ENCODE assay signal across 19 mouse cellular contexts in genomic region chr8:110944276-110944876, GRCm38 (mm10). TPM values are rescaled to one million over a fixed set of nuclear protein-coding genes. Genes with fewer than 3 reads are reported as not detected.
DNase-seq lines count a peak whose midpoint lies in the region; ATAC-seq lines count a peak whose summit lies in the region.
"Had no signal": no experiment of that assay in that cellular context is flagged by ENCODE, and none has a peak within 500 bp of the region (broad histone marks: within the 10 kb centered on the region; RNA-seq: fewer than 3 reads in every experiment).

No protein-coding gene starts in this region.

- no peak overlapping the region for H3K4me3 ChIP-seq in hindbrain, embryonic 15.5 days
- H3K4me3 ChIP-seq in hindbrain, embryonic 10.5 days: no peak overlapping the region
- H3K4me3 ChIP-seq in brown adipose tissue, adult 24 weeks (ENCODE audit: insufficient read depth, low read depth, low read length): no peak overlapping the region
- H3K4me3 ChIP-seq in heart, embryonic 16.5 days (ENCODE audit: low read length): no peak overlapping the region
- H3K4me3 ChIP-seq: left cerebral cortex, adult 2 months; limb, embryonic 12.5 days; midbrain, embryonic 10.5 days; stomach, embryonic 15.5 days had no signal

- no peak for ATAC-seq in hindbrain, embryonic 15.5 days (ENCODE audit: low FRiP score, low read depth)
- no peak for ATAC-seq in heart, embryonic 16.5 days (replicated peaks; ENCODE audit: extremely low read depth, insufficient read depth, low FRiP score)
- ATAC-seq: forebrain, embryonic 14.5 days; lung, postnatal 0 days; Patski had no signal

- intact Hi-C loops in left cerebral cortex, postnatal 25 days (cut with DNase I): no loop called here

- 0 out of 2 replicates have a peak overlapping the region, but pooled peaks have one; percentile 17 for H3K9ac ChIP-seq in hindbrain, embryonic 15.5 days
- H3K9ac ChIP-seq in heart, embryonic 16.5 days (ENCODE audit: low read length): no peak overlapping the region
- H3K9ac ChIP-seq: limb, embryonic 12.5 days; liver, embryonic 14.5 days; stomach, embryonic 15.5 days had no signal

- no peaks in the 10 kb centered on the region for H3K9me3 ChIP-seq in hindbrain, embryonic 15.5 days
- H3K9me3 ChIP-seq in hindbrain, embryonic 10.5 days: no peaks in the 10 kb centered on the region
- no peaks in the 10 kb centered on the region for H3K9me3 ChIP-seq in heart, embryonic 16.5 days (replicated peaks; ENCODE audit: control insufficient read depth, low read length)
- H3K9me3 ChIP-seq: limb, embryonic 12.5 days; midbrain, embryonic 10.5 days; stomach, embryonic 15.5 days had no signal

- H3K4me1 ChIP-seq in hindbrain, embryonic 15.5 days (replicated peaks): peaks cover 7% of the 10 kb centered on the region; the same call in 1 of the 2 replicates
- H3K4me1 ChIP-seq in hindbrain, embryonic 10.5 days (replicated peaks): peaks cover 16% of the 10 kb centered on the region
- H3K4me1 ChIP-seq in brown adipose tissue, adult 24 weeks (ENCODE audit: control insufficient read depth, insufficient read depth, insufficient read length, low read length): peaks cover 23% of the 10 kb centered on the region
- H3K4me1 ChIP-seq in heart, embryonic 16.5 days (ENCODE audit: control insufficient read depth, insufficient read depth, low read length): peaks cover 50% of the 10 kb centered on the region
- H3K4me1 ChIP-seq: stomach, embryonic 15.5 days had no signal

- H3K27ac ChIP-seq in hindbrain, embryonic 15.5 days (replicated peaks): no peak overlapping the region
- H3K27ac ChIP-seq in hindbrain, embryonic 10.5 days: no peak overlapping the region
- peak overlapping the region; percentile 17 for H3K27ac ChIP-seq in brown adipose tissue, adult 24 weeks (replicated peaks; ENCODE audit: low read depth, low read length)
- H3K27ac ChIP-seq in heart, embryonic 16.5 days (ENCODE audit: low read length): peak overlapping the region; percentile 17
- H3K27ac ChIP-seq: left cerebral cortex, adult 2 months; limb, embryonic 12.5 days; liver, embryonic 14.5 days; midbrain, embryonic 10.5 days; stomach, embryonic 15.5 days had no signal

- H3K36me3 ChIP-seq in hindbrain, embryonic 15.5 days: no peaks in the 10 kb centered on the region
- H3K36me3 ChIP-seq in hindbrain, embryonic 10.5 days: 0 out of 2 replicates have a peak, but pooled peaks cover 3% of the 10 kb centered on the region
- no peaks in the 10 kb centered on the region for H3K36me3 ChIP-seq in heart, embryonic 16.5 days (ENCODE audit: control insufficient read depth, insufficient read depth)
- no peaks in the 10 kb centered on the region for H3K36me3 ChIP-seq in splenic B cell, adult 2 months (ENCODE audit: control insufficient read depth, insufficient read depth, low read length, poor library complexity, severe bottlenecking)
- H3K36me3 ChIP-seq: stomach, embryonic 15.5 days had no signal

- WGBS in hindbrain, embryonic 15.5 days: 89% methylated on average over 7 of the region's 7 CpGs
- 90% methylated on average over 7 of the region's 7 CpGs for WGBS in hindbrain, embryonic 10.5 days
- WGBS in heart, embryonic 16.5 days: 59% methylated on average over 7 of the region's 7 CpGs

- H3K4me2 ChIP-seq in hindbrain, embryonic 15.5 days: no peak overlapping the region
- H3K4me2 ChIP-seq in heart, embryonic 16.5 days (ENCODE audit: low read depth, low read length): no peak overlapping the region
- H3K4me2 ChIP-seq: limb, embryonic 12.5 days; stomach, embryonic 15.5 days had no signal

- DNase-seq in hindbrain, embryonic 10.5 days (ENCODE audit: low spot score): no peak
- peak; percentile 26 for DNase-seq in splenic B cell, adult 2 months (ENCODE audit: low read depth, low spot score)
- DNase-seq in T-cell, adult 2 months (ENCODE audit: low spot score): no peak
- DNase-seq in left cerebral cortex, postnatal 25 days (ENCODE audit: low spot score in 2 of 2): no peak
- DNase-seq: cerebellum, adult 2 months; gastrocnemius, postnatal 25 days; kidney, adult 8-10 months; kidney, postnatal 4 days had no signal

- H3K27me3 ChIP-seq in hindbrain, embryonic 15.5 days: no peaks in the 10 kb centered on the region
- no peaks in the 10 kb centered on the region for H3K27me3 ChIP-seq in hindbrain, embryonic 10.5 days (ENCODE audit: insufficient read depth, poor library complexity, severe bottlenecking)
- no peaks in the 10 kb centered on the region for H3K27me3 ChIP-seq in heart, embryonic 16.5 days (ENCODE audit: control insufficient read depth, insufficient read depth, low read length)
- H3K27me3 ChIP-seq in splenic B cell, adult 2 months (ENCODE audit: control insufficient read depth, insufficient read depth, low read length, poor library complexity, severe bottlenecking): no peaks in the 10 kb centered on the region
- H3K27me3 ChIP-seq: limb, embryonic 12.5 days; Patski; stomach, embryonic 15.5 days had no signal

RNA-seq across cellular contexts. Expression of gene St3gal2, which starts 24.7 kb away (rescaled TPM):
- 26.8 and 30.3 TPM in 2 replicates for polyA plus RNA-seq in hindbrain, embryonic 15.5 days (2015; fragmentation: Nextera tagmentation; extraction: Ambion mirVana)
- polyA plus RNA-seq in hindbrain, embryonic 10.5 days (2016; fragmentation: Nextera tagmentation; extraction: Ambion mirVana): 27.0 and 27.1 TPM in 2 replicates
- polyA plus RNA-seq in brown adipose tissue, adult 24 weeks (2012; ENCODE audit: insufficient read depth, insufficient read length, missing spikeins): 3.6 and 4.1 TPM in 2 replicates
- 14.5 and 15.4 TPM in 2 replicates for polyA plus RNA-seq in heart, embryonic 16.5 days (2015; fragmentation: Nextera tagmentation; extraction: Ambion mirVana)
- total RNA-seq in left cerebral cortex, postnatal 25 days (2021): 10 to 100 TPM; 86.2 to 88.7 TPM

RNA-seq across cellular contexts. Expression of gene Fuk, which starts 42.1 kb away (rescaled TPM):
- 7.1 and 8.6 TPM in 2 replicates for polyA plus RNA-seq in hindbrain, embryonic 15.5 days (2015; fragmentation: Nextera tagmentation; extraction: Ambion mirVana)
- polyA plus RNA-seq in hindbrain, embryonic 10.5 days (2016; fragmentation: Nextera tagmentation; extraction: Ambion mirVana): 11.3 and 12.4 TPM in 2 replicates
- 2.9 and 4.6 TPM in 2 replicates for polyA plus RNA-seq in brown adipose tissue, adult 24 weeks (2012; ENCODE audit: insufficient read depth, insufficient read length, missing spikeins)
- 5.7 and 7.2 TPM in 2 replicates for polyA plus RNA-seq in heart, embryonic 16.5 days (2015; fragmentation: Nextera tagmentation; extraction: Ambion mirVana)
- 10 to 100 TPM; 15.9 to 19.0 TPM for total RNA-seq in left cerebral cortex, postnatal 25 days (2021)

RNA-seq across cellular contexts. Expression of gene Ddx19a, which starts 53.2 kb away (rescaled TPM):
- 10.8 and 12.4 TPM in 2 replicates for polyA plus RNA-seq in hindbrain, embryonic 15.5 days (2015; fragmentation: Nextera tagmentation; extraction: Ambion mirVana)
- polyA plus RNA-seq in hindbrain, embryonic 10.5 days (2016; fragmentation: Nextera tagmentation; extraction: Ambion mirVana): 22.2 and 25.2 TPM in 2 replicates
- polyA plus RNA-seq in brown adipose tissue, adult 24 weeks (2012; ENCODE audit: insufficient read depth, insufficient read length, missing spikeins): 15.8 and 21.4 TPM in 2 replicates
- 8.4 and 10.3 TPM in 2 replicates for polyA plus RNA-seq in heart, embryonic 16.5 days (2015; fragmentation: Nextera tagmentation; extraction: Ambion mirVana)
- 10 to 100 TPM; 30.9 to 31.1 TPM for total RNA-seq in left cerebral cortex, postnatal 25 days (2021)

Comparison
In these comparisons a context has a peak if more than half of its experiments do, and no peak if none do; other contexts are left out.
1. H3K27ac ChIP-seq: peak in brown adipose tissue, adult 24 weeks (single experiment) and heart, embryonic 16.5 days (single experiment); none in hindbrain, embryonic 15.5 days (single experiment) and hindbrain, embryonic 10.5 days (single experiment).